Mouse (Mus musculus): ENCODE measurements around the gene Actr10. TPM values are rescaled to one million over a fixed set of nuclear protein-coding genes. Genes with fewer than 3 reads are reported as not detected.

Actr10 gene
- total and polyA plus RNA-seq, 2 experiments from 2014 or later = 144 to 171 TPM

- no peaks in the 10 kb centered on the region for H3K27me3 ChIP-seq (ENCODE audit: insufficient read depth, low read length)
- no peak overlapping the region for H3K4me2 ChIP-seq (ENCODE audit: low read depth, low read length, poor library complexity, severe bottlenecking)
- no peaks in the 10 kb centered on the region for H3K4me1 ChIP-seq (ENCODE audit: insufficient read depth, low read length)
- DNase-seq (ENCODE audit: low spot score) (peak; percentile 9), ATAC-seq (ENCODE audit: low FRiP score) (no peak)
- no peak for TF ChIP-seq CTCF (IDR thresholded peaks at IDR 0.05)
- H3K27ac ChIP-seq (ENCODE audit: low read depth, low read length) = no peak overlapping the region
- H3K9ac ChIP-seq (replicated peaks; ENCODE audit: low read length, poor library complexity, severe bottlenecking) = no peak overlapping the region
- no peak overlapping the region for H3K4me3 ChIP-seq (ENCODE audit: low read depth, low read length)
- no peaks in the 10 kb centered on the region for H3K9me3 ChIP-seq (ENCODE audit: low read length)
- WGBS = 72% methylated on average over 6 of the region's 6 CpGs
- peaks cover 20% of the 10 kb centered on the region for H3K36me3 ChIP-seq (ENCODE audit: insufficient read depth, low read length)
Observed at GRCm38 (mm10) chr12:71001456-71001855, 63.8 kb downstream of the Actr10 start.

GRCm38 (mm10) chr12:71003760-71004426, 66.2 kb downstream of the Actr10 start:
- ATAC-seq (ENCODE audit: low FRiP score) = no peak
- WGBS = 92% methylated on average over 5 of the region's 6 CpGs
- Histone ChIP-seq H3K4me2 (ENCODE audit: low read depth, low read length, poor library complexity, severe bottlenecking) (no peak overlapping the region), H3K4me1 (ENCODE audit: insufficient read depth, low read length) (no peaks in the 10 kb centered on the region), H3K9ac (replicated peaks; ENCODE audit: low read length, poor library complexity, severe bottlenecking) (no peak overlapping the region), H3K36me3 (ENCODE audit: insufficient read depth, low read length) (peaks cover 31% of the 10 kb centered on the region), H3K4me3 (ENCODE audit: low read depth, low read length) (no peak overlapping the region), H3K9me3 (ENCODE audit: low read length) (no peaks in the 10 kb centered on the region), H3K27ac (ENCODE audit: low read depth, low read length) (no peak overlapping the region), H3K27me3 (ENCODE audit: insufficient read depth, low read length) (no peaks in the 10 kb centered on the region)
- no peak for TF ChIP-seq CTCF (IDR thresholded peaks at IDR 0.05)
- no peak for DNase-seq (ENCODE audit: low spot score)

DNA sequence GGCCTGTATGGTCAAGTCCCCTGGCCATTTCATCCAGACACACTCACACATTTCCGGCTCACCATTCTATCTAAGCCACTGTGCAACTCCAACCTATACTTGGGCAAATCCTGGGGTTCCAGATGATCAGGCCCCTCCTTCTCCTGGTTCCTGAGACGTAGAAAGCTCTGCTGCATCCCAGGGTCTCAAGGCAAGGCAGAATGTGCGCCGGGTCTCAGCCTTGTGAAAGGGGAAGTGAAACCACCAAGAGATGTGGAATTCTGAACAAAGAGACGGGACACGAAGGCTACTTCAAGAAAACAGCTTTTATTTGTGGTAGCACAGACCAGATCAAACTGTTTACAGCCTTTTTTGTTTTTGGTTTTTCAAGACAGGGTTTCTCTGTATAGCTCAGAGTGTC, 68.5 kb downstream of the Actr10 start:
- no peak overlapping the region for H3K9ac ChIP-seq (replicated peaks; ENCODE audit: low read length, poor library complexity, severe bottlenecking)
- no peak overlapping the region for H3K4me2 ChIP-seq (ENCODE audit: low read depth, low read length, poor library complexity, severe bottlenecking)
- ATAC-seq (ENCODE audit: low FRiP score) = no peak
- H3K4me1 ChIP-seq (ENCODE audit: insufficient read depth, low read length) = no peaks in the 10 kb centered on the region
- H3K9me3 ChIP-seq (ENCODE audit: low read length) = no peaks in the 10 kb centered on the region
- TF ChIP-seq CTCF (IDR thresholded peaks at IDR 0.05) = no peak
- 92% methylated on average over 6 of the region's 6 CpGs for WGBS
- H3K36me3 ChIP-seq (ENCODE audit: insufficient read depth, low read length) = peaks cover 38% of the 10 kb centered on the region
- H3K27ac ChIP-seq (ENCODE audit: low read depth, low read length) = no peak overlapping the region
- H3K4me3 ChIP-seq (ENCODE audit: low read depth, low read length) = no peak overlapping the region
- no peaks in the 10 kb centered on the region for H3K27me3 ChIP-seq (ENCODE audit: insufficient read depth, low read length)
- no peak for DNase-seq (ENCODE audit: low spot score)

DNA sequence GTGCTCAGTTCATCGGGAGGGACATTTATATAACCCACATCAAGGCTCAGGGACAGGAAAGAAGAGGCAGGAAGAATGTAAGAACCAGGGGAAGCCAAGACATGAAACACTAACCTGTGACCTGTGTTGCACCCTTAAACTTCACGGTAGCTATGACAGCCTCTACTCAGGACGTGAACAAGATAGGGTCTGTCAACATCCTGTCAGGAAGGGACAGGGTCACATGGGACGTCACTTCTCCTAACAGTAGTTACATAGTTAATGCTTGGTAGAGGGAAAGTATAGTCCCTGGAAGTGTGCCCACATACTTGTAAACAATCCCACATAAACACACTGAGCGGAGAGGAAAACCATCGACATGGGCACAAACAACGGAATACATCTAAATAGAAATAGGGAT, 69.2 kb downstream of the Actr10 start:
- Histone ChIP-seq H3K36me3 (ENCODE audit: insufficient read depth, low read length) (peaks cover 38% of the 10 kb centered on the region), H3K4me2 (ENCODE audit: low read depth, low read length, poor library complexity, severe bottlenecking) (no peak overlapping the region), H3K27ac (ENCODE audit: low read depth, low read length) (no peak overlapping the region), H3K9ac (replicated peaks; ENCODE audit: low read length, poor library complexity, severe bottlenecking) (no peak overlapping the region), H3K27me3 (ENCODE audit: insufficient read depth, low read length) (no peaks in the 10 kb centered on the region), H3K4me1 (ENCODE audit: insufficient read depth, low read length) (no peaks in the 10 kb centered on the region), H3K4me3 (ENCODE audit: low read depth, low read length) (no peak overlapping the region), H3K9me3 (ENCODE audit: low read length) (no peaks in the 10 kb centered on the region)
- ATAC-seq (ENCODE audit: low FRiP score) = no peak
- TF ChIP-seq CTCF (IDR thresholded peaks at IDR 0.05) = no peak
- WGBS = 92% methylated on average over 7 of the region's 7 CpGs
- no peak for DNase-seq (ENCODE audit: low spot score)

- DNase-seq (ENCODE audit: low spot score) (no peak), ATAC-seq (ENCODE audit: low FRiP score) (no peak)
- H3K27me3 ChIP-seq (ENCODE audit: insufficient read depth, low read length) = no peaks in the 10 kb centered on the region
- H3K27ac ChIP-seq (ENCODE audit: low read depth, low read length) = no peak overlapping the region
- H3K4me2 ChIP-seq (ENCODE audit: low read depth, low read length, poor library complexity, severe bottlenecking) = no peak overlapping the region
- H3K9me3 ChIP-seq (ENCODE audit: low read length) = no peaks in the 10 kb centered on the region
- 65% methylated on average over 4 of the region's 4 CpGs for WGBS
- no peak for TF ChIP-seq CTCF (IDR thresholded peaks at IDR 0.05)
- H3K36me3 ChIP-seq (ENCODE audit: insufficient read depth, low read length) = peaks cover 31% of the 10 kb centered on the region
- 0 out of 2 replicates have a peak, but pooled peaks cover 2% of the 10 kb centered on the region for H3K4me1 ChIP-seq (ENCODE audit: insufficient read depth, low read length)
- no peak overlapping the region for H3K9ac ChIP-seq (replicated peaks; ENCODE audit: low read length, poor library complexity, severe bottlenecking)
- no peak overlapping the region for H3K4me3 ChIP-seq (ENCODE audit: low read depth, low read length)
Observed at GRCm38 (mm10) chr12:71009769-71010168, 72.1 kb downstream of the Actr10 start.

Other genes starting within 250 kb of the Actr10 start
- 7.2 and 8.9 TPM in 2 replicates for gene Frmd6, start 112.3 kb upstream of the Actr10 start, total RNA-seq (2014; rRNA removed)
- 5.9 and 6.8 TPM in 2 replicates for gene Frmd6, start 112.3 kb upstream of the Actr10 start, polyA plus RNA-seq (2015; fragmentation: Nextera tagmentation; extraction: Ambion mirVana)
- gene Psma3, start 36.8 kb downstream of the Actr10 start, total RNA-seq (2014; rRNA removed) = 116 and 131 TPM in 2 replicates
- 505 and 509 TPM in 2 replicates for gene Psma3, start 36.8 kb downstream of the Actr10 start, polyA plus RNA-seq (2015; fragmentation: Nextera tagmentation; extraction: Ambion mirVana)
- gene Arid4a, start 78.1 kb downstream of the Actr10 start, total RNA-seq (2014; rRNA removed) = 11.0 and 11.1 TPM in 2 replicates
- gene Arid4a, start 78.1 kb downstream of the Actr10 start, polyA plus RNA-seq (2015; fragmentation: Nextera tagmentation; extraction: Ambion mirVana) = 40.0 and 43.4 TPM in 2 replicates
- 5.4 TPM in 1 of 2 replicates, not detected in the other for gene Tomm20l, start 173.6 kb downstream of the Actr10 start, total RNA-seq (2014; rRNA removed)
- gene Tomm20l, start 173.6 kb downstream of the Actr10 start, polyA plus RNA-seq (2015; fragmentation: Nextera tagmentation; extraction: Ambion mirVana) = 0.45 TPM in 1 of 2 replicates, not detected in the other
- 61.7 and 108 TPM in 2 replicates for gene Timm9, start 198.8 kb downstream of the Actr10 start, total RNA-seq (2014; rRNA removed)
- gene Timm9, start 198.8 kb downstream of the Actr10 start, polyA plus RNA-seq (2015; fragmentation: Nextera tagmentation; extraction: Ambion mirVana) = 137 and 146 TPM in 2 replicates
- gene 2700049A03Rik, start 199.0 kb downstream of the Actr10 start, total RNA-seq (2014; rRNA removed) = 8.1 and 8.2 TPM in 2 replicates
- 6.1 and 7.1 TPM in 2 replicates for gene 2700049A03Rik, start 199.0 kb downstream of the Actr10 start, polyA plus RNA-seq (2015; fragmentation: Nextera tagmentation; extraction: Ambion mirVana)